Mouse (Mus musculus) hindbrain, embryonic 13.5 days (tissue): ENCODE results near the gene Stat3. TPM values are rescaled to one million over a fixed set of nuclear protein-coding genes. Genes with fewer than 3 reads are reported as not detected.

Experiments used
- ATAC-seq: fragments of 200-750 bp; cut with Nextera tagmentation; 2 replicates; pipeline ENCODE4 v1.8.0; 2017; ENCODE audit warnings: moderate TSS enrichment; ENCODE audit not compliant: low FRiP score
- H3K27ac ChIP-seq: fragments of 300-500 bp; sonication (generic); 2 replicates; pipeline ENCODE4 v1.5.1; 2015; ENCODE audit warnings: inconsistent platforms, mild to moderate bottlenecking, moderate library complexity
- H3K27me3 ChIP-seq: fragments of 300-500 bp; sonication (generic); 2 replicates; pipeline ENCODE4 v1.6.1; 2015; ENCODE audit warnings: mild to moderate bottlenecking, inconsistent platforms
- H3K36me3 ChIP-seq: fragments of 300-500 bp; sonication (generic); 2 replicates; pipeline ENCODE4 v1.6.1; 2015; ENCODE audit warnings: mild to moderate bottlenecking, inconsistent platforms
- H3K4me1 ChIP-seq: fragments of 300-500 bp; sonication (generic); replicated peaks from 2 replicates; pipeline ENCODE4 v1.6.1; 2015; ENCODE audit warnings: inconsistent platforms
- H3K4me2 ChIP-seq: fragments of 300-500 bp; sonication (generic); 2 replicates; pipeline ENCODE4 v1.6.1; 2015; ENCODE audit warnings: inconsistent platforms, mild to moderate bottlenecking, moderate library complexity
- H3K4me3 ChIP-seq: fragments of 300-500 bp; sonication (generic); 2 replicates; pipeline ENCODE4 v1.5.1; 2015; ENCODE audit warnings: mild to moderate bottlenecking, inconsistent platforms
- H3K9ac ChIP-seq: fragments of 300-500 bp; sonication (generic); 2 replicates; pipeline ENCODE4 v1.6.1; 2015; ENCODE audit warnings: mild to moderate bottlenecking, inconsistent platforms
- H3K9me3 ChIP-seq: fragments of 300-500 bp; sonication (generic); 2 replicates; pipeline ENCODE4 v1.6.1; 2016; ENCODE audit warnings: inconsistent platforms
- WGBS: fragments of 180-500 bp; shearing (Covaris S2); methylation state at CpG from one replicate; pipeline ENCODE4 v1.1.7; 2015; 5-methylcytosine and 5-hydroxymethylcytosine counted together
- polyA plus RNA-seq: library from polyadenylated mRNA; unstranded; fragments of >200 nt; fragmentation: Nextera tagmentation; extraction: Ambion mirVana; gene quantifications from 2 replicates; pipeline ENCODE4 v1.2.1, GENCODE M21; 2015

Stat3 gene
- polyA plus RNA-seq, 1 experiment from 2014 or later = 53.3 TPM

DNA sequence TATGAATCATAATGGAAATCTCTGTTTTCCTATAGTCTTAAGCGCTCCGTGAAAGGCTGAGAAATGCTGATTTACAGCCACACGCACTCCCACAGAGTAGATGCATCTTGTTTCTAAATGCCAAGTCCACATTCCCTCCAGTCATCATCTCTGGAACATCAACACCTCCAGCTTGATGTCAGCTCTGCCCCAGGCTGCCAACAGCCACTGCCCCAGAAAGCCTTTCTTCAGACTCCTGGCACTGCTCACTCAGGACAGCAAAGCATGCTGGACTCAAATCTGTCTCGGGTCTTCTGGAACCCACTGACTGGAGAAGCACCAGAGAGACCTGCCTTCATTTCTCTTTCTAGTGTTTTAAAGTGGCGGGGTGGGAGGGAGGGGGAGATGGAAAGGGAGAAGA is 46.9 kb downstream of the Stat3 start:
- WGBS = 93% methylated on average over 4 of the region's 5 CpGs
- Histone ChIP-seq H3K27me3 (no peaks in the 10 kb centered on the region), H3K9ac (no peak overlapping the region), H3K4me3 (no peak overlapping the region), H3K4me1 (peaks cover 5% of the 10 kb centered on the region; the same call in 1 of the 2 replicates), H3K36me3 (peaks cover 60% of the 10 kb centered on the region), H3K27ac (no peak overlapping the region), H3K9me3 (no peaks in the 10 kb centered on the region), H3K4me2 (no peak overlapping the region)
- ATAC-seq = no peak

DNA sequence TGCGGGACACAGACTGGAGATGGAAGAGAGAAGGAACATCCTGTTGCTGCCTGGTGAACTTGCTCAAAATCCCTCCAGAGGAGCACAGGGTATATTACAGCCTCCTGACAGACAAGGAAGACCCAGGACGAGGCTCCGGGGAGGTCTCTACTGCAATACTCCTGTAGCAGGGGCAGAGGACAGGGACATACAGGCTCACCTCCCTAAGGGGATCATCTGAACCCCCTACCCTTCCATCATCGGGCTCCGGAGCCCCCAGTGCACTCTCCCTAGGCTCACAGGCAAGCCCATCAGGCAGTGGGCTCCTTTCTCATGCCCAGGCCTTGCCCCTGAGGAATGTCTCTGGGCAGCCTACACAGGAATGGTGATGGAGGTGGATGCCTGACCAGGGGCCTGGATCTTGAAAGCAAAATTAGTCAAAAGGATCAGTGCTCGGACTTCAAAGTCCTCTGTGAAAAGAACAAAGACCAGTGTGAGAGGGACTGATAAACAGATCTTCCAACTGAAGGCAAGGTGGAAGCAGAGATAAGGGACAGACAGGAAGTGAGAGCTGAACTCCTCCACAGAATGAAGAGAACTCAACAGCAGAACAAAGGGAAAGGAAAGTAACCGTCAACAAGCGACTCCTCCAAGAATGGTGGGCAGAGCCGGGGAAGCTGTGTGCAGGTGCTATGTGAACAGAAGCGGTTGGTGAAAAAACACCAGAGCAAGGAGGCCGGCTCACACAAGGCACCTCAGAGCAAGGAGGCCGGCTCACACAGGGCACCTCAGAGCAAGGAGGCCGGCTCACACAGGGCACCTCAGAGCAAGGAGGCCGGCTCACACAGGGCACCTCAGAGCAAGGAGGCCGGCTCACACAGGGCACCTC is 47.9 kb downstream of the Stat3 start:
- Histone ChIP-seq H3K4me3 (no peak overlapping the region), H3K27me3 (no peaks in the 10 kb centered on the region), H3K4me2 (no peak overlapping the region), H3K4me1 (peaks cover 5% of the 10 kb centered on the region; the same call in 1 of the 2 replicates), H3K36me3 (peaks cover 64% of the 10 kb centered on the region), H3K27ac (no peak overlapping the region; the same call in 1 of the 2 replicates), H3K9me3 (no peaks in the 10 kb centered on the region), H3K9ac (no peak overlapping the region)
- no peak for ATAC-seq
- WGBS = 76% methylated on average over 15 of the region's 15 CpGs

DNA sequence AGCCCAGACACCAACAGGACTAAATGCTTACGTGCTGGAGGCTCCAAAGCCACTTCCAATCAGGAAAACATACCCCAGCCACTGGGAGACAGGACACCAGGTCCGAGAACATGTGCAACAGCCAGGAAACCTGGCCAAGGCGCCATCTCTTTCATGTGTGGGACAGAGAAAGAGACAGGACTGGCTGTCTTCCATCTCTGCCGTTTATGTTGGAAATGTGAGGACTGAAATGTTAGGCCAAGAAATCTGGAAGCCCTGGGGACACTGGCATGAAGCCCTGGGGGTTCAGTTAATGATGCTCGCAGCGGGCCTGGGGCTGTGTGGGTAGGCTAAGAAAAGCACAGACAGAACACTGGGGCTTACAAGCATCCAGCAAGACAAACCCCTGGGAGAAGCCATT is 48.9 kb downstream of the Stat3 start:
- Histone ChIP-seq H3K4me1 (peaks cover 5% of the 10 kb centered on the region; the same call in 1 of the 2 replicates), H3K27me3 (no peaks in the 10 kb centered on the region), H3K4me3 (no peak overlapping the region), H3K9ac (no peak overlapping the region), H3K36me3 (peaks cover 70% of the 10 kb centered on the region), H3K27ac (no peak overlapping the region; the same call in 1 of the 2 replicates), H3K4me2 (no peak overlapping the region), H3K9me3 (no peaks in the 10 kb centered on the region)
- WGBS = 87% methylated on average over 6 of the region's 6 CpGs
- ATAC-seq = no peak

DNA sequence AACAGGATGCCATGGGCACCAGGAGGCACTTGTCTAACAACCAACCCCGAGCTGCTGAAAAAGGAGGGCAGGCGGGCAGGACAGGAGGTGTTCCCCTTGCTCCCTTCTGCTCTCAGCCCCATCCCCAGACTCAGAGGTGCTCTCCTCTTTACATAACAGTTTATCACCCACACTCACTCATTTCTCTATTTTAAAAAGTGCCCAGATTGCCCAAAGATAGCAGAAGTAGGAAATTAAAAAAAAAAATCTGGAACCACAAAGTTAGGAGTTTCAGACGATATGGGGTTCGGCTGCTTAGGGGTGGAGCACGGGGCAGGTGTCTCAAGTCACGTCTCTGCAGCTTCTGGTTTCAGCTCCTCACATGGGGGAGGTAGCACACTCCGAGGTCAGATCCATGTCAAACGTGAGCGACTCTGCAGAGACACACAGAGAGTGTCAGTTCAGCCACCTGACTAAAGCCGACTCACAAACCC is 51.0 kb downstream of the Stat3 start:
- Histone ChIP-seq H3K4me2 (no peak overlapping the region), H3K27ac (no peak overlapping the region), H3K9ac (no peak overlapping the region; the same call in 1 of the 2 replicates), H3K36me3 (peaks cover 68% of the 10 kb centered on the region), H3K27me3 (no peaks in the 10 kb centered on the region), H3K4me3 (no peak overlapping the region), H3K4me1 (no peaks in the 10 kb centered on the region), H3K9me3 (no peaks in the 10 kb centered on the region)
- no peak for ATAC-seq
- 77% methylated on average over 10 of the region's 10 CpGs for WGBS

DNA sequence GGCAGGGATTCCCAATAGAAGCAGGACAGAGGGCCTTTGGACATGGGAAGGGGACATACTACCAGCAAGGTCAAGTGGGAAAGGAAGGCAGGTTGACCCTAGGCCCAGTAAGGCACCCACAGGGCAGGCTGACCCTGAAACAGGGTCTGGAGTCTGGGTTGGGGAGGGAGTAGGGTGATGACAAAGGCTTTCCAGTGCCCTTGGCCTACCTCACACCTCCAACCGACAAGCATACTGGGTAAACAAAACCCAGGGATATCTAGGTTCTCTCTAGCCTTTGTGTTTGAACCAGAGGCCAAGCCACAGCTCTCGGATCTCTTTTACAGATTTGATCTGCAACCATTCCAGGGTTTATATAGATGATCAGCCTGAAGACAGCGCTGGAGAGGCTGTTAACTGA is 51.6 kb downstream of the Stat3 start:
- Histone ChIP-seq H3K4me3 (no peak overlapping the region), H3K9me3 (no peaks in the 10 kb centered on the region), H3K36me3 (peaks cover 62% of the 10 kb centered on the region), H3K9ac (no peak overlapping the region), H3K27ac (no peak overlapping the region), H3K4me1 (no peaks in the 10 kb centered on the region), H3K4me2 (no peak overlapping the region), H3K27me3 (0 out of 2 replicates have a peak, but pooled peaks cover 2% of the 10 kb centered on the region)
- no peak for ATAC-seq
- 83% methylated on average over 3 of the region's 3 CpGs for WGBS

GRCm38 (mm10) chr11:100887236-100887635 is 52.1 kb downstream of the Stat3 start:
- Histone ChIP-seq H3K9me3 (no peaks in the 10 kb centered on the region), H3K27ac (no peak overlapping the region), H3K4me1 (no peaks in the 10 kb centered on the region), H3K36me3 (peaks cover 58% of the 10 kb centered on the region), H3K9ac (no peak overlapping the region), H3K4me2 (no peak overlapping the region), H3K4me3 (no peak overlapping the region), H3K27me3 (0 out of 2 replicates have a peak, but pooled peaks cover 3% of the 10 kb centered on the region)
- no peak for ATAC-seq
- 91% methylated on average over 4 of the region's 4 CpGs for WGBS

DNA sequence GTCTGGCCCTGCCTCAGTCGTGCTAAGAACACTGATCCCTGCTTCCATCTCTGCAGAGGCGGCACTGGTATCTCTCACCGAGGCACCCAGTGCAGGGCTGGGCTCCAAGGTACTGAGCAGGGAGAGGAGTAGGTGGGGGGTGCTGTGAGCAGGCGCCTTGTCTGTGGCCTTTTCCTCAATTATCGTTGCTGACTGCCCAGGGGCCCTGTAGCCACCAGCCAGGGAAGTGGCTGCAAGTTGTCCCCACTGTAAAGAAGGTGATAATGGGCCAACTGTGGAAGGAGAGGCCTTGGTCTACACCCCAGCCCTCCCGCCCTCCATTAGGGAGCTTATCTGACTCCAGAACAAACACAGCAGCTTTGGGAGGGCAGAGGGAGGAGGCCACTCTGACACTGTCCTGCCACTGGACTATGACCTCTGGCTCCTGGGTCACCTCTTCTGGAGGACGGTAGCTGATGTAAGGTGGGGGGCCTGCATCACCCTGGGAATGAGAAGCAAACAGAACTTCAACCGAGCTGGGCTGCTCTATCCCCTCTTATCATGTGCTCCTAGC is 53.1 kb downstream of the Stat3 start:
- H3K4me3 ChIP-seq = no peak overlapping the region
- no peak overlapping the region for H3K4me2 ChIP-seq
- no peaks in the 10 kb centered on the region for H3K4me1 ChIP-seq
- 0 out of 2 replicates have a peak, but pooled peaks cover 3% of the 10 kb centered on the region for H3K27me3 ChIP-seq
- H3K9me3 ChIP-seq = no peaks in the 10 kb centered on the region
- H3K27ac ChIP-seq = no peak overlapping the region
- peaks cover 57% of the 10 kb centered on the region for H3K36me3 ChIP-seq
- 70% methylated on average over 8 of the region's 8 CpGs for WGBS
- H3K9ac ChIP-seq = no peak overlapping the region
- no peak for ATAC-seq

- Histone ChIP-seq H3K27ac (no peak overlapping the region), H3K4me1 (no peaks in the 10 kb centered on the region)
- no peak for ATAC-seq
These were observed 53.9 kb downstream of the Stat3 start for GRCm38 (mm10) chr11:100885472-100885871.

DNA sequence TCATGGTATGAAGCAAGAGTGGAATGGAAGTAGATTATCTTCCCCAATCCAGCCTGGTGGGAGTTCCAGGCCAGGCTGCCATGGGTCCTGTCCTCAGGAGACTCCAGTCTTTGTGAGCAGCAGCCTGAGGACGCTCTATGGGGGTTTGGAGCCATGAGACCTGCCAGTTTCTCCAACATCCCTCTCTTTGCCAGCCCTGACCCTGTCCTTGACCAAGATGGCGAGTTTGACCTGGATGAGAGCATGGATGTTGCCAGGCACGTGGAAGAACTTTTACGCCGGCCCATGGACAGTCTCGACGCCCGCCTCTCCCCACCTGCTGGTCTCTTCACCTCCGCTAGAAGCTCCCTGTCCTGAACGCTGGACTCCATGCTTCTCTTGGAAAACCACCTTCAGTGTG is 55.7 kb downstream of the Stat3 start:
- H3K4me1 ChIP-seq = no peaks in the 10 kb centered on the region
- 91% methylated on average over 10 of the region's 10 CpGs for WGBS
- H3K36me3 ChIP-seq = peaks cover 35% of the 10 kb centered on the region
- 0 out of 2 replicates have a peak, but pooled peaks cover 3% of the 10 kb centered on the region for H3K27me3 ChIP-seq
- H3K9ac ChIP-seq = no peak overlapping the region
- ATAC-seq = no peak
- no peak overlapping the region for H3K27ac ChIP-seq
- no peaks in the 10 kb centered on the region for H3K9me3 ChIP-seq
- H3K4me2 ChIP-seq = no peak overlapping the region
- H3K4me3 ChIP-seq = no peak overlapping the region

More at GRCm38 (mm10) chr11:100885472-100885871, 53.9 kb downstream of the Stat3 start:
- Histone ChIP-seq H3K4me3 (no peak overlapping the region), H3K27me3 (0 out of 2 replicates have a peak, but pooled peaks cover 3% of the 10 kb centered on the region), H3K4me2 (no peak overlapping the region), H3K36me3 (peaks cover 53% of the 10 kb centered on the region), H3K9ac (no peak overlapping the region), H3K9me3 (no peaks in the 10 kb centered on the region)

GRCm38 (mm10) chr11:100879321-100880078 is 59.8 kb downstream of the Stat3 start:
- Histone ChIP-seq H3K9me3 (no peaks in the 10 kb centered on the region), H3K27ac (no peak overlapping the region), H3K4me2 (no peak overlapping the region), H3K4me3 (no peak overlapping the region), H3K9ac (no peak overlapping the region), H3K27me3 (0 out of 2 replicates have a peak, but pooled peaks cover 3% of the 10 kb centered on the region), H3K36me3 (no peaks in the 10 kb centered on the region), H3K4me1 (no peaks in the 10 kb centered on the region)
- WGBS = 88% methylated on average over 15 of the region's 15 CpGs
- ATAC-seq = no peak

DNA sequence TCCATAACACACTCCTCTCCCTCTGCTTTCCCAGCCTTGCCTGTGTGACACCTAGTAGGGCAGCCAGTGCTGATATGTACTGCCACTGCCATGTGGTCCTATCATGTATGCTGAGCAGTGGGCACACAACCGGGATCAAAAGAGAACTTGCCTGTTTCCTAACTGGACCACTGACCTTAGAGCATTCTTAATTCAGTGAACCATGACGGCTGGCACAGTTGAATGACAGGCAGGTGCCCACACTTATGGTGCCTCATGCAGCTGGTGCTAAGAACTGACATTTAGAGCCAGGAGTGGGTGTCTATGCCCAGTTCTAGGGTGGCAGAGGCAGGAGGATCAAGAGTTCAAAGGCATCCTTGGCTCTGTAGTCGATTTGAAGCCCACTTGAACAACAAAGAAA is 63.6 kb downstream of the Stat3 start:
- no peaks in the 10 kb centered on the region for H3K27me3 ChIP-seq
- H3K4me1 ChIP-seq = no peaks in the 10 kb centered on the region
- H3K27ac ChIP-seq = no peak overlapping the region
- H3K9me3 ChIP-seq = no peaks in the 10 kb centered on the region
- ATAC-seq = no peak
- WGBS = 78% methylated on average over 3 of the region's 3 CpGs
- H3K36me3 ChIP-seq = no peaks in the 10 kb centered on the region
- H3K4me2 ChIP-seq = no peak overlapping the region
- H3K4me3 ChIP-seq = no peak overlapping the region
- H3K9ac ChIP-seq = no peak overlapping the region

- Histone ChIP-seq H3K4me1 (no peaks in the 10 kb centered on the region), H3K27ac (no peak overlapping the region), H3K9me3 (no peaks in the 10 kb centered on the region), H3K27me3 (0 out of 2 replicates have a peak, but pooled peaks cover 2% of the 10 kb centered on the region), H3K36me3 (no peaks in the 10 kb centered on the region), H3K9ac (no peak overlapping the region), H3K4me3 (no peak overlapping the region), H3K4me2 (no peak overlapping the region)
- 84% methylated on average over 8 of the region's 8 CpGs for WGBS
- ATAC-seq = no peak
These were observed 68.4 kb downstream of the Stat3 start for GRCm38 (mm10) chr11:100870968-100871350.
